Mouse (Mus musculus) layer of hippocampus, adult 9-10 months (tissue): ENCODE measurements around the gene Sec24a.
"Not testable (repeated sequence)": the region's sequence is repeated elsewhere in the genome, so short reads cannot be mapped to it uniquely, and the experiment has no call there.

Experiments used
- DNase-seq: peaks from one replicate; pipeline ENCODE4 v3.0.0; 2022; ENCODE audit warnings: low spot score

Gene Sec24a

DNA sequence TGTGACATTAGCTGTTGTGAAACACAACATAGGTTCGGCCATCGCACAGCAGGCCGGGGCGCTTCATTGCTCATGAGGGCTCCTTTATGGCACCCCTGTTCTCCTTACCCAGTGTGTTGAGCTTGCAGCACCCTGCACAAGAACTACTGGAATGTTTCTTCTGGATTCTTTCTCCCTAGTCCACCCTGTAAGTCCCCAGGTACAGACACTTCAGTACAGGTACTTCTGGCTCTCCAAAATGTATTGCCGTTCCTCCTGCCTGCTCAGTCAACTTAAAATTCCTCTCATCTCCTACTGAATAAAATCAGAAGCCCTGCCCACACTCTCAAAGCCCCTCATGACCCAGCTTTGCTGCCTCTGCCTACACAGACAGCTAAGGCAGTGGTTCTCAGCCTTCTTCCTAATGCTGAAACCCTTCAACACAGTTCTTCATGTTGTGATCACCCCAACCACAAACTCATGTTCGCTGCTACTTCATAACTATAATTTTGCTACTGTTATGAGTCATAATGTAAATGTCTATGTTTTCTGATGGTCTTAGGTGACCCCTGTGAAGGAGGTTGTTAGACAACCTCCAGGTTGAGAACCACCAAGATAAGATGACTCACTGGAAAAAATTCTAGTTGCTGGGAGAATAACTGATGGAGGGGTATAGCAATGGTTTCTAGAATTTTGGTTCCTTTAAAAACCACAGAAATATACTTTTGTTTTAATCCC, 3.3 kb downstream of the Sec24a start:
- no peak for DNase-seq

- DNase-seq, result no peak
Measured at GRCm38 (mm10) chr11:51759251-51759650, 4.2 kb downstream of the Sec24a start.

- DNase-seq, result not testable (repeated sequence)
Measured at GRCm38 (mm10) chr11:51758207-51758606, 5.2 kb downstream of the Sec24a start.

DNA sequence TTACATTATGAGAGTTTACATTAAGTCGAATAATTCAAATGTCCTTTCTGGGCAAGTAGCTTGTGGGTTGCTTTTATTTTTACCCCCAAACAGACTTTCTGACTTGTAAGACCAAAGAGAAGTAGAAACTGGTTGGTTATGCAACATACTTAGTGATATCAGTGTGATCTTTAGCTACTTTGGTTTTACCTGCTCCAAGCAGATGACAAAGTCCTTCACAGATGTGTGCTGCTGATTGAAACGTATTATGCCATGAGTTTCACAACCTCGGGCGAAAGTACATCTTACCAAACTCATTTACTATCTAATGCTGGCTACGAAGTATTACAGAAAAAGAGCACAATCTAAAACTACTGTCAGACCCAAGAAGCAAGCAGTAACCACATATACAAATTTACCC, 5.8 kb downstream of the Sec24a start:
- DNase-seq, result no peak

- no peak for DNase-seq
Measured at GRCm38 (mm10) chr11:51757023-51757422, 6.4 kb downstream of the Sec24a start.

- peak; percentile 49 for DNase-seq
Measured at GRCm38 (mm10) chr11:51756352-51756771, 7.1 kb downstream of the Sec24a start.

GRCm38 (mm10) chr11:51755621-51756311, 7.7 kb downstream of the Sec24a start:
- no peak for DNase-seq

DNA sequence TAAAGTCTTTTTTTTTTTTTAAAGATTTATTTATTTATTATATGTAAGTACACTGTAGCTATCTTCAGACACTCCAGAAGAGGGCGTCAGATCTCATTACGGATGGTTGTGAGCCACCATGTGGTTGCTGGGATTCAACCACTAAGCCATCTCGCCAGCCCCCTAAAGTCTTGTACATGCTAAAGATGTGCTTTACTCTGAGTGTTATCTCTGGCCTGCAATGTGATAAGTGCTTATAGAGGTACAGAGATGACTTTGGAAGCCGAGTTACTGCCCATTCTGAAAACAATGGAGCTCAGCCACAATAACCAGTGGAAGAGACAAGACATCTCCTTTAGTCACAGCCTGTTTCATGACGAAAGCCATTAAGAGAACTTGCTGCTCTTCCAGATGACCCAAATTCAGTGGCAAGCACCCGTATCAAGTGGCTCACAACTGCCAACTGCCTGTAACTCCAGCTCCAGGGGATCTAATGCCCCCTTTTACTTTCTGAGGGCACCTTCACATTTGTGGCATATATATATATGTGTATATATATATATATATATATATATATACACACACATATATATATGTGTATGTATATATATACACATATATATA, 11.7 kb downstream of the Sec24a start:
- DNase-seq, result not testable (repeated sequence)

- no peak for DNase-seq
Measured at GRCm38 (mm10) chr11:51746096-51746495, 17.3 kb downstream of the Sec24a start.

GRCm38 (mm10) chr11:51740701-51741100, 22.7 kb downstream of the Sec24a start:
- DNase-seq, result no peak

DNA sequence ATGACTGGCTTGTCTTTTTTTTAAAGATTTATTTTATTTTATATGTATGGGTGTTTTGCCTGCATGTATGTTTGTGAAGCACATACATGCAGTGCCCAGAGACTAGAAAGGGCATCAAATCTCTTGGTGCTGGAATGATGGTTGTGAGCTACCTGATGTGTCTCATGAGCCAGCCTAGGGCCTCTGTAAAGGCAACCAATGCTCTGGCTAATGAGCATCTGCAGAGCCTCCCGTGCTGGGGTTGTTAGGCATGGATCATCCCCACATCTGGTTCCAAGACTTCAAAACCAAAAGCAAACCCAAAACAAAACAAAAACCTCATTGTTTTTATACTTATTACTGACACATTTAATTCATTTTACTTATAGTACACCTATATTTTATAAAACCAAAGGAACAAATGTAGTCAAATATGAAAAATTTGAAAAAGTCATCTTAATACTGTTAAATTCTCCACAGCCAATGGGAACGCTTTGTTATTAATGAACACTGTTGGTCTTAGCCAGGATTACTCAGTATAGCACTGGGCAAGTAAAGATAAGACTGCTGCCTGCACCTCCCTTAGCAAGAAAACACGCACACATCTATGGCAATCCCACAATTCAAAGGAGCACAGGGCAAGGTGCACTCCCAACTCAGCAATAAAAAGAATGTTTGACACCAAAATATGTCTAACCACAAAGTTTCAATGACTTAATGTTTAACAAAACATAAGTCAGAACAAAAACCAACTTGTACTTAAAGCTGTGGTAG, 24.6 kb downstream of the Sec24a start:
- no peak for DNase-seq

DNA sequence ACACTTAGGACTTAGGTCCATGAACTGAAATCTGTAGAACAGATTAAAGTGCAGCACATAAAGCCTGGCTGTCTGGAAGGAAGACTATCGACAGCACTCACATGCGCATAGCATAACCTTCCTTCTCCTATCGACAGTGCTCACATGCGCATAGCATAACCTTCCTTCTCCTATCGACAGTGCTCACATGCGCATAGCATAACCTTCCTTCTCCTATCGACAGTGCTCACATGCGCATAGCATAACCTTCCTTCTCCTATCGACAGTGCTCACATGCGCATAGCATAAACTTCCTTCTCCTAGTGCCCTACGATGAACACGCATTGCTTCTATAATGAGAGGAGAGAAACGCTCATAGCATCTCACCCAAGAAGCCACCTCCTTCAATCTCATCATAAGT, 29.2 kb downstream of the Sec24a start:
- DNase-seq, result not testable (repeated sequence)

GRCm38 (mm10) chr11:51732883-51733282, 30.6 kb downstream of the Sec24a start:
- no peak for DNase-seq

- DNase-seq, result no peak
Measured at GRCm38 (mm10) chr11:51721066-51721465, 42.4 kb downstream of the Sec24a start.

GRCm38 (mm10) chr11:51707080-51707479, 56.4 kb downstream of the Sec24a start:
- DNase-seq, result no peak

DNA sequence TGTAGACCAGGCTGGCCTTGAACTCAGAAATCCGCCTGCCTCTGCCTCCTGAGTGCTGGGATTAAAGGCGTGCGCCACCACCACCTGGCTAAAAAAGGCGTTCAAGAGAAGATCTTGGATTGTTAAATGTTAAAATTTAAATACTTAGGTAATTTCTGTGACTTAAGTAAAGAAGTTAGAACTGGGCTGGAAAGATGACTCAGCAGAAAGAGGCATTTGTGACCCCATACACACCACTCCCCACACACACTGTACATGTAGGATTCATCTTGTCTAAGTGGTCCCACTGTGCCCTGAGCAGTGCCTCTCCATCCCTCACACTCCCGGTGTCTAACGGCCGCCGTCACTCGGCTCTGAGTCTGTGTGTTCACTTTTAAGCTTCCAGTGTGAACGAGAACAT, 57.0 kb downstream of the Sec24a start:
- no peak for DNase-seq

GRCm38 (mm10) chr11:51703379-51703998, 59.9 kb downstream of the Sec24a start:
- no peak for DNase-seq

DNA sequence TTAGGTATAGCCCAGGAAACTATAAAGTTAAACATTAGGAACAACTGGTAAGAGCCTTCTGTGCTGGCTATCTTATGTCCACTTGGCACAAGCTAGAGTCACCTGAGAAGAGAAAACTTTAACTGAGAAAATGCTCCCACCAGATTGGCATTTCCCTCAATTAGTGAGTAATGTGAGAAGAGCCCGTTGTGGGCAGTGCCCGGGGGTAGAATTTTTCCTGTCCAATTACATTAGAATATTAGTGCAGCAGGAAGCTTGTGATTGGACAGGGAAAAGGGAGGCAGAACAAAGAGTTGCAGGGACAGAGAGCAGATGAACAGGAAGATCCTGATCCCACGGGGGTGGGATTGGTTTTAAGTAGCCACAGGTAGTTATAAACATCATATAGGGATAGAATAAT, 60.6 kb downstream of the Sec24a start:
- DNase-seq, result no peak

- DNase-seq, result no peak
Measured at GRCm38 (mm10) chr11:51694984-51695383, 68.5 kb downstream of the Sec24a start.

- DNase-seq, result not testable (repeated sequence)
Measured at GRCm38 (mm10) chr11:51690597-51690996, 72.8 kb downstream of the Sec24a start.

DNA sequence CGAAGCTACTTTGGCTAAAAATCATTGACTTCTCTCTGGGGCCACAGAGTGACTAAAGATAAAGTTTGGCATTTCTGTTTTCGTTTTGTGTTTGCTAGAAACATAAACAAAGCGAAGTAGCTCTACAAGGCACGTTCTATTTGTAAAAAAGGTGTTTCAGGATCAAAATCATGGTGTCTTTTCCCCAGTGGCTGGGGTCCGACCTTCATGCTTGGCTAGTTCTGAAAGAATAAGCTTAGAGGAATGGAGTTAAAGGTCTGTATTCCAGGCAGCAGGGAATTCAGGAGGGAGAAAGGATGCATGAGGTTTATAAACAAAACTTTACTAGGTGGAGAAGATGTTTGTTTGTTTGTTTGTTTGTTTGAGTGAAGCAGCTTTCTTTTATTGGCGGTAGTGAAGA, 74.1 kb downstream of the Sec24a start:
- no peak for DNase-seq
